Mouse (Mus musculus): ENCODE results near the gene Tlr12. TPM values are rescaled to one million over a fixed set of nuclear protein-coding genes. Genes with fewer than 3 reads are reported as not detected.
"Not testable (repeated sequence)": the region's sequence is repeated elsewhere in the genome, so short reads cannot be mapped to it uniquely, and the experiment has no call there.

The Tlr12 gene
- 1 to 10 TPM; 1.2 to 1.4 TPM for total RNA-seq (2021)

DNA sequence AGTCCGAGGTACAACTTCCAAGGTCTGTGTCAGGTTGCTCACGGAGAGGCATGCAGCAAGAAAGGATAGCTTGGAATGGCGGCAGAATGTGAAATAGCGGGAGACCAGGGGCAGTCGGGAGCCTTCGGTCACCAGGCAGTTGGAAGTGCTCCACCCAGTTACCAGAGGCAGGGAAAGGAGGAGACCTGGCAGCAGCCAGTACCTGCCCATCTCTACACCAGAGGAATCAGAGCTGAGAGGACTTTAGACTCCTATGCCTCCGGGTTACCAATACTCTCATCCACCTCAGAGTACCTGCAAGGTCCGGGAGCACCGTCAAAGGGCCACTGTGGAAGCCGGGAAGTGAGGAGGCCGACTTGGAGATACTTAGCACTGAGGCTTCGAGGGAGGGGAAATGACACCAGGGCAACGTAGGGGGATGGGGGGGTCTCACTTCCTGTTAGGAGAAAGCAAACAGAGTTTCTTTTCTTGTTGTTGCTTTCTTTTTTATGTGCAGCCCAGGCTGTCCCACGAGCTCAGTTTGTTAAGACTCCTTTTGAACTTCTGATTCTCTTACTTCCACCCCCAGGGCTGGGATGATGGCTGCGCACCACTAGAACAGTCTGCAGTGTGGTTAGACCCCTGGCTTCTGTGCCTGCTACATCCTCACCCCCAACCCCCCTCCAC lies at the start of gene Tlr12:
Tlr12 (minus strand) TSS at position 374 of the 666 bp plus-strand sequence.
- DNase-seq: no peak
- intact Hi-C loops (cut with DNase I): no loop called here

DNA sequence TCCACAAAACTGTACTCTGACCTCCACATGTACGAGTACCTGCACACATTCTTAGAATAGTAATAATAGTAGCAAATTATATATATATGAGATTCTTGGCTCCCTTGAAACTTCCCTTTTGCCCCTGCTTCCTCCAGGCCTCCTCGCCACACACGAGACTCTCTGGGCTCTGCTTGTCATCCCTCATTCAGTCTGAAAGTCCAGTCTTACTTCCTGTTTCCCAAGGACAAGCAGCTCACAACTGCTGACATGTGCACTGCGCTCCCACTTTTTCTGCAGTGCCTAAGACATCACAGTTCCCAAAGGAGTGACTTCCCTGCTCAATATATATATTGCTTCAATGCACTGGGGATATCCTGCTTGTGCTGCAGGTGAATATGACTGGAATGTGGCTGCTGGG lies 48.8 kb upstream of the Tlr12 start:
- intact Hi-C loops (cut with DNase I); DNase-seq: not testable (repeated sequence)

DNA sequence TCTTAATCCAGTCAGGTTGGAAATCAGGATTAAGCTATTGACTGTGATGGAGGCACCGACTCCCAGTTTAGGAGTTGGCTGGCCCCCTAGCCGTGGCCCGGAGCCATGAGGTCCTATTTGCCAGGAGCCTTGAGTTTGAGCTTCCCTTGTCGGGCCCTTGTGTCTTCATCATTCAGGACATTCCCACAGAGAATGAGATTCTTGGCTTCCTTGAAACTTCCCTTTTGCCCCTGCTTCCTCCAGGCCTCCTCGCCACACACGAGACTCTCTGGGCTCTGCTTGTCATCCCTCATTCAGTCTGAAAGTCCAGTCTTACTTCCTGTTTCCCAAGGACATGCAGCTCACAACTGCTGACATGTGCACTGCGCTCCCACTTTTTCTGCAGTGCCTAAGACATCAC lies 47.9 kb upstream of the Tlr12 start:
- peak; percentile 60 for DNase-seq
- intact Hi-C loops (cut with DNase I): not testable (repeated sequence)

DNA sequence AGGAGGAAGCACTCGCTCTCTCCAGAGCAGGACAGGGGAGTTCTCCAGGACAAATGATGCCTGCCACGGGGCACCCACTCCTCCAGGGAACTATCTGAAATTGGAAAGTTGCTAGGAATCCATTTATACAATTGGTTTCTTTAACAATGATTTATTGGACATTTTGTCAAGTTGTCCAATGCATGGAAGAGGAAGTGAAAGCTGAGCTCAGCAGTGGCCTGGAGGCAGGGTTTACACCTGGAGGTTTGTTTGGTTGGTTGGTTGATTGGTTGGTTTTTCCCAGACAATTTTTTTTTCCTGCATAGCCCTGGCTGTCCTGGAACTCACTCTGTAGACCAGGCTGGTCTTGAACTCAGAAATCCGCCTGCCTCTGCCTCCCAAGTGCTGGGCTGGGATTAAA lies 45.6 kb upstream of the Tlr12 start:
- intact Hi-C loops (cut with DNase I): no loop called here
- no peak for DNase-seq

DNA sequence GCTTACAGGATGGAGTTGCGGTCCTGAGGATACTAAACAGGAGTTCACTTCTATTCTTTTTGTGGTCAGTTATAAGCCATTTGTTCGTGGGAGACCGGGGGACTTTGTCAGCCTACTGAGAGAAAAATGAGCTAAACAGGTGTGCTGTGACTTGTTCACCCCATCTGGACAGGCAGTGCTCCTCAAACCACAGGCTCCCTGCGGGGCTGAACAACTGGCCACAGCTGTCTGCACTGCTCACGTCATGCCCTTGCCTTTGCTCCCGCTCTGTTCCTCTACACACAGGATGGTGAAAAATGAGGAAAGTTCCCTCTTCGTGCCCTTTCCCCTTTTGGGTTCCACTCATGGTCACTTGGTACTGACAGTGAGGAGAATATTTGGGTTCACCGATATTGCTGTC lies 42.6 kb upstream of the Tlr12 start:
- intact Hi-C loops (cut with DNase I): no loop called here
- DNase-seq: no peak

DNA sequence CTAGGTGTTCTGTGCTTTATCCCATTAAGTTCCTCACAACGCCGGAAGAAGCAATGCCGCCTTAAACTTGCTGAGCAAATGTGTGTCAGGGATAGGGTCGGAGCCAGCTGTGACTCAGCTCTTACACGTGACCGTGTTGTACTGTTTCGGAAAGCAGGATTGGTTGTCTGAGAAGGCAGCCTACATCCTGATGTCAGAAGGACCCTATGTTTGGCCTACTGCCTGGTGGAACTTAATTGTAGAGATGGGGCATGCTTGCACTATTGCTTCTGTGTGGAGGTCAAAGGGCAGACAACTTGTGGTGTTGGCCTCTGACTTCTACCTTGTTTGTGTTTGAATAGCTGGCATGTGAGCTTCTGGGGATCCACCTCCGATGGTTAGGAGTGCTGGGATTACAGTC lies 41.8 kb upstream of the Tlr12 start:
- DNase-seq: no peak
- intact Hi-C loops (cut with DNase I): no loop called here

DNA sequence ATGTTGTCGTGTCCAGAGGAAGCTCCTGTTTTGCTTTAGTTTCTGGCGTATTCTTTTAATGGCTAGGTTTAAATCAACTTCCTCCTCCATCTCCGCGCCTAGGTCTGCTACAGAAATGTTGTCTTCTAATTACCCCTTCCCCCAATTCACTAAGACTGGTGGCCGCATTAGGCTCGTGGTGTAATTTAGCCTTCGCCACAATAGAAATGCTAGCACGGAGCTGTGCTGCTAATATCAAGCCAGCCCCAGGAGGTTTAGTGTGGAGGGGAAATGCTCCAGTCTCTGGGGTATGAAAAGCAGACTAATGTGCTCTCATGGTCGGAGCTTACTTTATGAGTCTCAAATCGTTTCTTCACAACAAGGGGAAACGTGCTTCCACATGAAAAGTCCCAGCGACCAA lies 37.0 kb upstream of the Tlr12 start:
- intact Hi-C loops (cut with DNase I): no loop called here
- no peak for DNase-seq

DNA sequence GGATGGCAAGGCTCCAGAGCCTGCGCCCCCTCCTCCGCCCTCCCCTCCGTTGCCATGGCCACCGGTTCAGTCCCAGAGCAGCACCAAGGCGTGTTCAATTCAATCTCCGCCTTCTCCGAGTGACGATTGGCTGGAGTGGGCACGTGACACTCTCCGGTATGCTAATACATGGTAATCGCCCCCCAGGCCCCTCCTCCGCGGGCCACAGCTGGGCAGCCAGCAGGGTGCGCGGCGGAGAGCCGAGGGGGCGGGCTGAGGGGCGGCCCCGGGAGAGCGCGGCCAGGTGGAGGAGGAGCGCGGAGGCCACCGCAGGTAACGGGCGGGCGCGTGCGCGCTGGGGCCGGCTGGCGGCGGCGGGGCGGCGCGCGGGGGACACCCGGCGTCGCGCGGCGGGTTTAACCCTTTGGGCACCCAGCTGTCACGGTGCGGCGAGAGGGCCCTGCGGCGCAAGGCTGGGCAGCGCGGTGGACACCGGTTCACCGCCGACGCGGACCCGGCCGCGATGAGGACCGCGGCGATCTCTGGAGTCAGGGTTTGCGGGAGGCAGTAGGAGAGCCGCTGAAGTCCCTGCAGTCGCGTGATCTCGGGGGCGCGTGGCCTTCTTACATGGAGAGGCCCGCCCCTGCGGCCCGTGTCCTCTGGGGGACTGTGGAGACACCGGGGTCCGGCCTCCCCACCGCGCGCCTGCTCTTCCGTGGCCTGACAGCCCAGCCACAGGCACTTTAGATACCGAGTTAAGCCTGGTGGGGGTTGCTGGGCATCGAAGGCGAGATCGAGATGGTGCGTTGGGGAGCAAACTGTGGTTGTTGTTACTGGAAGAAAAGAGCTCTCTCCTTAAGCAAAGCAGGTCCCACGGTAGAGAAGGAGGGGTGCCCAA lies 36.3 kb upstream of the Tlr12 start, which contains the start of gene Phc2:
Phc2 (plus strand) TSS at position 198 of the 877 bp plus-strand sequence.
- intact Hi-C loops (cut with DNase I): no loop called here
- peak; percentile 96 for DNase-seq

DNA sequence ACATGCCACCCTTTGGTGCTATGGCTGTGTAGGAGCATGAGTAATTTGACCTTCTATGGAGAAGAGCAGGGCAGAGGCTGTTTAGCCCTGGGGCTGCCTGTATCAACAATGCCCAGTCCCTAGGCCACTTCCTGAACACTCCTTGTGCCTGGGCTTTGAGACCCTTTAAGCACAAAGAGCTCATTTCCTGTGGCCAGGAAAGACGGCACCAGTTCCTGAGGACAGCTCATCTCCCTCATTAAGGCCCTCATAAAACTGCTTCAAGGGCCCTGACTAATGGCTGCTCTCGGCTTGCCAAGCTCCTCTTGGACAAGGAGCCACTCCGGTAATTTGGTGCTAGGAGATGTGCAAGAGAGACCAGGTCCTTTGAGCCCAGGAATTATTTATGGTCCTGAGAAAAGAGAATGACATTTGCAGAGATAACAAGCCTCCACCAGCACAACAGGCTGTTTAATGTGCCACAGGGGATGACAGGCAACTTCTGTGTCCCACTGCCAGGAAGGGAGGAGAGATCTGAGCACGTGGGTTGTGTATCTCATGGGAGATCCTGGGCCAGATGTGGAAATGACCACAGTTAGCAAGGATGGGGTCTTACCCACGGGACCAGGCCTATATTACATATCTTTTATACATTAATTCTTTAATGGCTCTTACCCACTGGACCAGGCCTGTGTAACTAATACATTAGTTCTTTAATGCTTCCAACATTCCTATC lies 34.3 kb upstream of the Tlr12 start:
- intact Hi-C loops (cut with DNase I): no loop called here
- no peak for DNase-seq

DNA sequence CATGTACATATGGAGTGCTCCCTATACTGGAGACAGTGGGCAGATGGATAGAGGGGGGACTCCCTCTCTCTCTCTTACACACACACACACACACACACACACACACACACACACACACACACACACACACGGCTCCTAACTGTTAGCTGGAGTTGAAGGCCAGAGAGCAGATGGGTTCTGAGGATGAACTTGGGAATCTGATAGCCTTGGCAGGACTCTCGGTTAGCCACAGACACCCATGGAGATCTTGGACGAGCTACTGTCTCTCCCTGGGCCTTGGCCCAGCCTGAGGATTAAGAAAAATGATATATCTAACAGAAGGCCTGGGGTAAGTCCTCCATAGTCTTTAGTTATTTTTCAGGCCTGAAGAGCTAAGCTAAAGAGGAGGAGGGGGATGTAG lies 33.1 kb upstream of the Tlr12 start:
- intact Hi-C loops (cut with DNase I): no loop called here
- peak; percentile 81 for DNase-seq

DNA sequence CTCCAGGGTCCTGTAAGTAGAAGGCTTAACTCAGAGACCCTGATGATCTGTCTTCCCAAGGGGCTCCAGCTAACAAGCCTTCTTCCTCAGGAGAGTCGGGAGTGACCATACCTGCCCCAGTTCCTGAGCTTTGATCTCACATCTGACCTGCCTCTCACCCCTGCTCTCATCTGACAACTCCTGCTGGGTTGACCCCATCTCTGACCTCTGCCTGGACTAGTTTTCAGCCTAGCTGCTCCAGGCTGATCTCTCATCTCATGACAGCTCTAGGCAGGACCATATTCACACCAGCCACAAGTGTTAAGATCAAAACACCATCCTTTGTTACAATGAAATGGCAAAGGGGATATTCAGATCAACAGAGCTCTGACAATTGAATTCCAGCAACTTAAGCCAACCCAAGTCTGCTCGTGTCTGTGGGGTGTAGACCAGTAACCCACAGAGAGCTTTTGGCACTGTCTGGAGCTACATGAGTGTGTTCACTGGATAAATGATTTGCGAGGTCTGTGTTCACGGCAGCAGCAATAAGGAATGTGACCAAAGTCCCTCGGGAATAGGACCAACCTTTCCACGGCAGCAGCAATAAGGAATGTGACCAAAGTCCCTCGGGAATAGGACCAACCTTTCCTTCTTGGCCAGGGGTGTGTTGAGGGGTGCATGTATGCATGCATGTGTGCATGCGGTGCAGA lies 30.3 kb upstream of the Tlr12 start:
- DNase-seq: no peak
- intact Hi-C loops (cut with DNase I): no loop called here

DNA sequence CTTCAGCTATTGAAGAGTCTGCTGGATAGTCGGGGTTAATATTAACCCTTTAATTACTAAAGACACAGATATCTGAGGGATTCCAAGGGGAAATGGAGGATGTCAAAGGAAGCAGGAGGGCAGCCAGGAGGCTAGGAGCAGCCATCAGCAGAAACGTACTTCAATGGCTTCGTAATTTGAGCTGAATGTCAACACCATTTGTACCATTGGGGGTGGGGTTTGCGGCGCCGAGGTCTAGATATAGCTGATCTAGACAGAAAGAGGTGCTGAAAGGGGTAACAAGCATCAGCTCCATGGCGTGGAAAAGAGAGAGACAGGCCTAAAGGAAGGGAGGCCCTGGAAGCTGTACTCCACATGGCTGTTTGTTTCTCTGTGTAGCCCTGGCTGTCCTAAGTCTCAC lies 28.3 kb upstream of the Tlr12 start:
- DNase-seq: no peak
- intact Hi-C loops (cut with DNase I): no loop called here

DNA sequence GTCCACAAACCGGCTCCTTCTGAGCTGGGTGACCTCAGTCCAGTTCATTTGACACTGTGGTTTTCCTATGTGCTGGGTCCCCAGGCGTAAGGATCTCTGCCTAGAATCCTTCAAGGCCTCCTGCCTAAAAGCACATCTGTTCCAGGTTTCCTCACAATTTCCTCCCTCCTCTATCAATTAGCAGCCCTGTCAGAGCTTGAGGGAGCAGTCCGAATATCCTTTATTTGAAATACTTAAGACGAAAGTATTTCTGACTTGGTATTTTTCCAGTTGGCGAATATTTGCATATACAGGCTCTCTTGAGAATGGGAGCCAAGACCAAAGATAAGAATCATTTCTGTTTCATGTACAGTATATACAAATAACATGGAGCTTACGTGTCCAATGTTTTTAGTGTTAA lies 27.5 kb upstream of the Tlr12 start:
- intact Hi-C loops (cut with DNase I): no loop called here
- no peak for DNase-seq

DNA sequence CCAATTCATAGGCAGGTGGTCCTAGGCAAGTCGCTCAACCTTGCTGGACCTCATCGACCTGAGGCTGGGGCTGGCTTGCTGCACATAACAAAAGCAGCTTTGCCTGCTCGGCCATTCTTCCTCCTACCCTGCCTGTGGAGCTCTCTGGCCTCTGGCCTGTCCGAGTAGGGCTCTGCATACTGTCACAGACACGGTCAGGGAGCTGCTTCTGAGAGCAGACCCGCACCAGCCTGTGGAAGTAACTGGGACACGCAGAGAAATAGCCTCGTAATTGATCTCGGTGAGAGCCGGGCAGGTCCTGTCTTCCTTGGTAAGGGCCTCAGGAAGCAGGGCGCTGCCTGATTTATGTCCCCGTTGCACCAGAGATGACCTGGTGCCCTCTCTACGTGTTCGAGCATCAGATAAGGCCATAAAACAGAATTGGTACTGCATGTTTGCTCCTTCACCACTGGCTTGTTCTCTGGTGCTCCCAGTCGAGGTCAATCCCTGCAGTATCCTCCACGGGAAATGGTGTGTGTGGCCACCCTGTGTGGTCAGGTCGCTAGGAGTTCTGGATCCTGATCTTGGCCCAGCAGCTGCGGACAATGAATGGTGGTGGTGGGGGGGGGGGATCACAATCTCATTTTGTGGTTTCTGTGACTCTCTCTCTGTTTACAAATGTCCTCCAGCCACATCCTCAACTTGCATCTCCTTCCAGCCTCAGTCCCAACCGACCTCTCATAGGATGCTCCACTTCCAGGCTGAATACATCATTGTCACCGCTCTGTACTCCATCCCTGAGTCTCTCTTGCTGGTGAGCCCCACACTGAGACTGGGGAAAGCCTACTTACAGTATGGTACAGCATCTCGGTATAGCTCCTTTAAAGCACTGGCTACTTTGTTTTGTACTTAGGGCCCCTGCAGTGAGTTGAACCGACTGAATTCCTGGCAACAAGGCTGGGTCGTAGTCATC lies 23.6 kb upstream of the Tlr12 start:
- DNase-seq: no peak
- intact Hi-C loops (cut with DNase I): no loop called here

DNA sequence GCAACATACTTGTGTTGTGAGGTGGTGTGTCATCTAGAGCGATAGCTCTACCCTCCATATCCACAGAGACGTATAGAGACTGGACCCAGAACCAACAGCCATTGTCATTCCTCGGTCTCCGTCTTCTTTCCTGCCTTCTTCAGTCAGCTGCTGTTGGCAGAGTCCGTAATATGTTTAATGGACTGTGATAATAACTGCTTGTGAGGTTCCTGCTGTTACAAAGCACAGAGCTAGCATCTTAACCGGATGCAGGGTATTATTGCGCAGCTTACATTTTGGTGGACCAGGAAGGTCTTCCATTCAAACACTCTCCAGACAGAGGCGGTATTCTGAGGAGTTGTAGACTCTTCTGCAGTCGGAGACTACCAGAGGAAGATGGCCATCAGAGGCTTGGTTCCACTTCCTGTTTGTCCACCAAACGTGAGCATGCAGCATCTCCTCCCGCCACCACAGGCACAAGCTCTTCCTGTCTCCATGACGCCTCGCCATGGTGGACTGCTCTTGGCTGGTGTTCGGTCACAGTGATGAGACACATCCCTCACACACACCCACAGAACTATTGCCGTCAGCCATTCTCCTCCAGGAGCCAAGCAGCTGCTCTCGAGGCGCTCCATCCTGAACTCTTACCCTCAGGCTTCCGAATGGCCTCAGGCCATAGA lies 20.0 kb upstream of the Tlr12 start:
- intact Hi-C loops (cut with DNase I): loop anchor here (10.0 kb wide), 1 partner anchor 226 kb away; no protein-coding TSS in a partner anchor
- no peak for DNase-seq

DNA sequence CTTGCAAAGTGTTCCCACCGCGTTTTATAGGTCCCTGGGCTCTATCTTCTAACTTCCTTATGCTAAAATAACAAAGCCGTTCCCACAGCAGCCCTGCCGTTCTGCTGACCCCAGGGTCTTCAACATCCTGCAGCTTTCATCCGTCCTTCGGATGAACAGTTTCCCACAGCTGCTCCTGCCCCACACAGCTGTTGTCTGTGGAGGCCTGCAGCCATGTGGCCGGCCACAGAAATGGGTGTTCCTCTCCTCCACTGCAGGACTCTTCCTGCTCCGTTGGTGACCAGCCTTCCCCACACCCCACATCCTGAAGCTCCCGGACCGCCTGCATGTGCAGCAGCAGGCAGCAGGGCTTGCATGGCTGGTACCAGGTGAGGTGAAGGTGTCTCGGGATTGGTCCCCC lies 18.8 kb upstream of the Tlr12 start:
- intact Hi-C loops (cut with DNase I): loop anchor here (10.0 kb wide), 1 partner anchor 228 kb away; no protein-coding TSS in a partner anchor
- DNase-seq: no peak

DNA sequence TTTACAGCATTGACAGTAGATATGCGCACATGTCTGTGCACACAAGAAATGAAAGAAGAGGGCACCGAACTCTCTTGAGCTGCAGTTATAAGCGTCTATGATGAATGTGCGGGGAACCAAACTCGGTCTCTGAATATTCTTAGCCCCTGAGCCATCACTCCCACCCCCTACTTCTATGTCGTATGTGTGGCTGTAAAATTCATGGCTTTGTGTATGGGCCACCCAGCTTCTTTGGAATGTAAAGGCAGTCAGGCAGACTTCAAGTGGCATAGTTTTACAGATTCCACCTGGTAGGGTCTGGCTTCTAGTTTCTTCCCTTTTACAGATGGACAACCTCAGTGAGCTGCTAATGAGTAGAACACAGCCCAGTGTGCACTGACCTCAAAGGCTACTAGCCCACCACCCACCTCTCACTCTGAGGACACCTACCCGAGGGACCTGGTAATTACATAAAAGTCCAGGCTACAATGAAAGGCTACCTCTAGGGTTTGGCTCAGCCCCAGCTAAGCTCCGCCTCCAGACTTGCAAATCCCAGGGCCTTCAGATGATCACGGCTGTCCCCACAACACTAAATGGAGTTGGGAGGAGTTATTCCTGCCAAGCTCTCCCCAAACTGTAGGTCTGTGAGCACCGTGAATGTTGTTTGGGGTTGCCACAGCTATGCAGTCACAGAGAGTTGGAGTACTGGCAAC lies 17.6 kb upstream of the Tlr12 start:
- no peak for DNase-seq
- intact Hi-C loops (cut with DNase I): loop anchor here (10.0 kb wide), 1 partner anchor 229 kb away; no protein-coding TSS in a partner anchor

DNA sequence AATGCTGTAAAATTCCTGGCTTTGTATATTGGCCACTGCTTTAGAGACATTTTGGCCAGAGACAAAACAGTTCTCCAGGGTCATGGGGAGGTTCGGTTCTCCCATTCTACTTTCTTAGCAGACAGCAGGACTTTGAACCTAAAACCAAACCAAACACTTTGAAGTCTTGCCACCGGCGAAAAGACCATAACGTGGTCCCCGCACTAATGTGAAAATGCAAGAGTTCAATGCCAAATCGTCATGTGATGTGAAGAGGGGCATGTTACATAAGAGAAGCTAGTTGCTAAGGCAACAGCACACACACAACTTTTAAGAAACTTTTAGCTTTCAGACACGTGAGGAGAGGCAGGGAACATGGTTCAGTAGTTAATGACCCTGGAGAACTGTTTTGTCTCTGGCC lies 17.0 kb upstream of the Tlr12 start:
- DNase-seq: no peak
- intact Hi-C loops (cut with DNase I): loop anchor here (10.0 kb wide), 1 partner anchor 229 kb away; no protein-coding TSS in a partner anchor

Data from left cerebral cortex, postnatal 4 days (tissue).